Mouse (Mus musculus): Measurements from ENCODE around the gene Iyd. TPM values are rescaled to one million over a fixed set of nuclear protein-coding genes. Genes with fewer than 3 reads are reported as not detected.

The Iyd gene
- total RNA-seq, 2 experiments from 2014 or later, result 8.2 to 9.9 TPM

DNA sequence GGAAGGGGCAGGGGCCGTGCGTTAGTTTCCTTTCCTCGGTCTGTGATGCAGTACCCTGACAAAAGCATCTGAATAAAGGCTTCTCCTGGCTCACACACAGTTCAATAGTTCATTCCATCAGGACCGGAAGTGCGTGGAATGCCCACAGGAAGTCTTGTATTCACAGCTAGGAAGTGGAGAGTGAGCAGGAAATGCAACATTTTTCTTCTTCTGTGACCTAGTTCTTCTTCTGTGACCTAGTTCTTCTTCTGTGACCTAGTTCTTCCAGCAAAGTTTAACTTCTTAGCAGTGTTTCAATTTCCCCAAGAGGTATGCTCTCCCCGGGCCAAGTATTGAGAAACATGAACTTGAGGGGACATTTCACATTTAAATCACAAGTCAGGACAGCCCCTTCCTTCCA lies 23.6 kb upstream of the Iyd start:
- H3K27ac ChIP-seq, result no peak overlapping the region
- no peak for TF ChIP-seq CTCF (conservative IDR thresholded peaks at IDR 0.05)
- DNase-seq (ENCODE audit: low spot score in 2 of 2), result no peak
- H3K4me3 ChIP-seq, result no peak overlapping the region

- DNase-seq (ENCODE audit: low spot score in 2 of 2), result no peak
- no peak overlapping the region for H3K27ac ChIP-seq
- TF ChIP-seq CTCF (conservative IDR thresholded peaks at IDR 0.05), result no peak
Observed at GRCm38 (mm10) chr10:3523044-3523793, 16.8 kb upstream of the Iyd start.

GRCm38 (mm10) chr10:3524513-3524912 lies 15.5 kb upstream of the Iyd start:
- Histone ChIP-seq H3K27ac (no peak overlapping the region), H3K4me3 (no peak overlapping the region)
- no peak for DNase-seq (ENCODE audit: low spot score in 2 of 2)
- TF ChIP-seq CTCF (conservative IDR thresholded peaks at IDR 0.05), result no peak

More at GRCm38 (mm10) chr10:3523044-3523793, 16.8 kb upstream of the Iyd start:
- H3K4me3 ChIP-seq, result no peak overlapping the region

DNA sequence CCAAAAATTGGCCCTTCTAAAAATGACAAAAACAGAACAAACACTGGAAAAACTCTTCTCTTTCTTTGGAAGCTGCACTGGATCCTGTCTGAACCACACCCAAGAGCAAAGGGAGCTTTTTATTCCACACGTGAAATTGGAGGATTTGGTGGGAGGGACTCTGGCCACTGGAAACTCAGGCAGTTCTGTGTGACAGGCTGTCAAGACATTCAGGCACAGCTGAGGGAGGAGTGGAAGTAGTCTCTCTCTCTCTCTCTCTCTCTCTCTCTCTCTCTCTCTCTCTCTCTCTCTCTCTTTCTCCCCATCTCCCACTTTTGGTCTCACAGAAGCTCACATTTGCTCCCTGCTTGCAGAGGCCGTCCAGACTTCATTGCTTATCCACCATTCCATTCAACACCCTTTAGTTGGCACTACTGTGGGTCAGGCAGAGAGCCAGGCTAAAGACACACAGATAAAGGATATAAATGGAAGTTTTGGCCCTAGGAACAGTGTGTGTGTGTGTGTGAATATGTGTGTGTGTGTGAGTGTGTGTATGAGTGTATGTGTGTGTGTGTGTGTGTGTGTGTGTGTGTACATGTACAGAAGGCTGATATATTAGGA lies 14.5 kb upstream of the Iyd start:
- no peak overlapping the region for H3K27ac ChIP-seq
- H3K4me3 ChIP-seq, result no peak overlapping the region
- no peak for DNase-seq (ENCODE audit: low spot score in 2 of 2)
- TF ChIP-seq CTCF (conservative IDR thresholded peaks at IDR 0.05), result no peak

DNA sequence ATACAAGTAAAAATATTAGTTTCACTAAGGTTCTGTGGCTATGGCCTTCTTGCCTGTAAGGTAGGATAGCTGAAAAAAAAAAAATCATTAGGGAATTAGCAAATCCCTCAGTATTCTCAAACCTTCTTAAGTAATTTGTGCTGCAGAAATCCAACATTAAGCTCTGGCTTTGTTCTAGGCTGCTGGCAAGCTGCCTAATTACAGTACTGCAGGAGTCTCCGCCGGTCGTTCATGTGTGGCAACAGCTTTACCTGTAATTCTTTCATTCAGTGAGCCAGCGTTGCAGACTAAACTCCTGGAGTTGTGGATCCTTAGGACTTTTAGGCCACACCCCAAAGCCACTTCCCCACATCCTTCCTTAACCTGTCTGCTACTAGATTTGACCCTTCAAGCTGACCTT lies 10.2 kb upstream of the Iyd start:
- TF ChIP-seq CTCF (conservative IDR thresholded peaks at IDR 0.05), result no peak
- H3K27ac ChIP-seq, result no peak overlapping the region
- no peak for DNase-seq (ENCODE audit: low spot score in 2 of 2)

GRCm38 (mm10) chr10:3530661-3531060 lies 9.4 kb upstream of the Iyd start:
- Histone ChIP-seq H3K27ac (no peak overlapping the region), H3K4me3 (no peak overlapping the region)
- no peak for TF ChIP-seq CTCF (conservative IDR thresholded peaks at IDR 0.05)
- no peak for DNase-seq (ENCODE audit: low spot score in 2 of 2)

More for the DNA sequence above, 10.2 kb upstream of the Iyd start:
- no peak overlapping the region for H3K4me3 ChIP-seq

- DNase-seq (ENCODE audit: low spot score in 2 of 2), result peak; percentile 61 to 87
- peak; percentile 98 for TF ChIP-seq CTCF (conservative IDR thresholded peaks at IDR 0.05)
- no peak overlapping the region for H3K27ac ChIP-seq
- no peak overlapping the region for H3K4me3 ChIP-seq
Observed at GRCm38 (mm10) chr10:3531375-3531774, 8.7 kb upstream of the Iyd start.

GRCm38 (mm10) chr10:3534445-3534844 lies 5.6 kb upstream of the Iyd start:
- Histone ChIP-seq H3K4me3 (no peak overlapping the region), H3K27ac (no peak overlapping the region)
- peak; percentile 95 for TF ChIP-seq CTCF (conservative IDR thresholded peaks at IDR 0.05)
- DNase-seq (ENCODE audit: low spot score in 2 of 2), result peak in 1 of 2 experiments; percentile 64

GRCm38 (mm10) chr10:3536361-3536760 lies 3.7 kb upstream of the Iyd start:
- no peak overlapping the region for H3K4me3 ChIP-seq
- DNase-seq (ENCODE audit: low spot score in 2 of 2), result no peak
- no peak for TF ChIP-seq CTCF (conservative IDR thresholded peaks at IDR 0.05)
- peak overlapping the region; percentile 15; the same call in 1 of the 2 replicates for H3K27ac ChIP-seq

GRCm38 (mm10) chr10:3549384-3549783 lies 9.3 kb downstream of the Iyd start:
- DNase-seq (ENCODE audit: low spot score in 2 of 2), result no peak
- TF ChIP-seq CTCF (conservative IDR thresholded peaks at IDR 0.05), result no peak
- H3K27ac ChIP-seq, result no peak overlapping the region
- H3K4me3 ChIP-seq, result no peak overlapping the region

GRCm38 (mm10) chr10:3555128-3555527 lies 15.1 kb downstream of the Iyd start:
- peak; percentile 54 for TF ChIP-seq CTCF (conservative IDR thresholded peaks at IDR 0.05)
- Histone ChIP-seq H3K27ac (no peak overlapping the region), H3K4me3 (no peak overlapping the region)
- no peak for DNase-seq (ENCODE audit: low spot score in 2 of 2)

GRCm38 (mm10) chr10:3556538-3556937 lies 16.5 kb downstream of the Iyd start:
- no peak overlapping the region for H3K27ac ChIP-seq
- H3K4me3 ChIP-seq, result no peak overlapping the region
- no peak for DNase-seq (ENCODE audit: low spot score in 2 of 2)
- TF ChIP-seq CTCF (conservative IDR thresholded peaks at IDR 0.05), result no peak

GRCm38 (mm10) chr10:3559136-3559535 lies 19.1 kb downstream of the Iyd start:
- Histone ChIP-seq H3K4me3 (no peak overlapping the region), H3K27ac (no peak overlapping the region)
- DNase-seq (ENCODE audit: low spot score in 2 of 2), result no peak
- no peak for TF ChIP-seq CTCF (conservative IDR thresholded peaks at IDR 0.05)

GRCm38 (mm10) chr10:3562165-3562564 lies 22.1 kb downstream of the Iyd start:
- Histone ChIP-seq H3K27ac (no peak overlapping the region), H3K4me3 (no peak overlapping the region)
- peak; percentile 81 for TF ChIP-seq CTCF (conservative IDR thresholded peaks at IDR 0.05)
- no peak for DNase-seq (ENCODE audit: low spot score in 2 of 2)

All from layer of hippocampus, adult 2 months (tissue).